Mouse (Mus musculus): Measurements from ENCODE around the gene Hs6st3.

DNA sequence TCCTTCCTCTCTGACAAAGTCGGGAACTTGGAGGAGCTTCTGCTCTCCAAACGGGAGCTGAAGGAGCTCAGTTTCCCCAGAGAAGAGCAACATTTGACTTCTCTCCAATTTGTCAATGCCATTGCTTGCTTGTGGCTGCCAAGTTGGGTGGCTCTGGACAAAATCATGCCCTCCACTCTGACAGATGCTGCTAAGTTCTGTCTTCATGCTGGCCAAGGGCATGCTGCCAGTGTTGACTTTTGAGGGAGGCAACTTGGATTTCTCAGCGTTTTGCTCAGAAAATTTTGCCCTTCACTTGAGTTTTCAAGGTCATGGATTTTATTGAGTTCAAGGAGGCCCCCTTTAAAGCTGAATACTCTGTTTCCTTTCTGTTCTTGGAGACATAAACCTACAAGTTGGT, 406.5 kb downstream of the Hs6st3 start:
- no peak for TF ChIP-seq CTCF (IDR thresholded peaks at IDR 0.05; ENCODE audit: borderline replicate concordance, insufficient read depth, low read depth, low read length)
- TF ChIP-seq POLR2A (IDR thresholded peaks at IDR 0.05; ENCODE audit: borderline replicate concordance, insufficient read depth, low read length) = no peak
